Mouse (Mus musculus): ENCODE data around the gene Cbx2.

DNA sequence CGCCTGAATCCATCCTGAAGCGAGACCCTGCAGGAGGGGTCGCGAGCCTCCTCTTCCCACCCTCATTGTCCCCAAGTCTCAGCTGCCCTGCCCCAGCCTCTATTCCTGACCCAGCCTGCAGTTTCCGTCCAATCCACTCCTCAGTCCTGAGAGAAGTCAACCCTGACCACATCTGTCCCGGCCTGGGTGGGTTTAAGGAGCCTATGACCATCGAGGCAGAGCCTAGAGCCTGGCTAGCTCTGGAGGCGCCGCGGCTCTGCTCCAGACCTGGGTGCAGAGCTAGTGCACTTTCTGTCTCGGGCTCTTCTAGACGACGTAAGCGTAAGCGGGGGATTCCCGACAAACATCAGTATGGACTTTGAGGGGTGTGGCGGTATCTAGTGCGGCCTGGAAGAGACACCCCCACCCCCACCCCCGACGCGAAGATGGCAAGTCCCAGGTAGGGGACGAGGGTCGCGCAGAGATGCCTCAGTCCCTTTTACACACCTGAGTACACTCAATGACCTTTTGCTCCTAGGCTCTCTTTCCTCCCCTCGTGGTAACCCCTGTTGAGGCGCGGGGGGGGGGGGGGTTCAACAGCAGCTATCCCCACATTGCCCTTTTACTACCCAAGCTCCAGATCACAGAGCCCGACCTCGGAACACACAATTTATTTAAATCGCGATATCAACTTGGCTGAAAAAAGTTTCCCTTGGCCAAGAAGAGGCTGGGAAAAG, 19.1 kb downstream of the Cbx2 start:
- no peak for TF ChIP-seq CTCF (IDR thresholded peaks at IDR 0.05; ENCODE audit: low read depth, low read length)
- no peak for TF ChIP-seq POLR2A (IDR thresholded peaks at IDR 0.05; ENCODE audit: extremely low read depth, insufficient read depth, low read length)

Measured in liver, adult 2 months (tissue).